Mouse (Mus musculus) hindbrain, postnatal 0 days (tissue): ENCODE data around the gene Serpine1. TPM values are rescaled to one million over a fixed set of nuclear protein-coding genes. Genes with fewer than 3 reads are reported as not detected.

Experiments used
- ATAC-seq: fragments of 200-750 bp; cut with Nextera tagmentation; 2 replicates; pipeline ENCODE4 v1.8.0; 2017; ENCODE audit warnings: mild to moderate bottlenecking, moderate TSS enrichment, moderate library complexity
- DNase-seq: peaks from one replicate; pipeline ENCODE4 v3.0.0-alpha.2; 2015; ENCODE audit warnings: low spot score
- H3K27ac ChIP-seq: fragments of 300-500 bp; sonication (generic); 2 replicates; pipeline ENCODE4 v1.5.1; 2014; ENCODE audit warnings: mild to moderate bottlenecking
- H3K27me3 ChIP-seq: fragments of 300-500 bp; sonication (generic); 2 replicates; pipeline ENCODE4 v1.6.1; 2014; ENCODE audit warnings: low read length, mixed read lengths; ENCODE audit not compliant: insufficient read depth
- H3K36me3 ChIP-seq: fragments of 300-500 bp; sonication (generic); 2 replicates; pipeline ENCODE4 v1.6.1; 2014; ENCODE audit warnings: low read length, mixed read lengths; ENCODE audit not compliant: insufficient read depth
- H3K4me1 ChIP-seq: fragments of 300-500 bp; sonication (generic); 2 replicates; pipeline ENCODE4 v1.6.1; 2014; ENCODE audit warnings: antibody characterized with exemption, low read length, mixed read lengths; ENCODE audit not compliant: insufficient read depth
- H3K4me2 ChIP-seq: fragments of 300-500 bp; sonication (generic); 2 replicates; pipeline ENCODE4 v1.6.1; 2014; ENCODE audit warnings: low read depth, mild to moderate bottlenecking, low read length, moderate library complexity, mixed read lengths
- H3K4me3 ChIP-seq: fragments of 300-500 bp; sonication (generic); 2 replicates; pipeline ENCODE4 v1.5.1; 2014; ENCODE audit warnings: low read length
- H3K9ac ChIP-seq: fragments of 300-500 bp; sonication (generic); replicated peaks from 2 replicates; pipeline ENCODE4 v1.6.1; 2014; ENCODE audit warnings: mild to moderate bottlenecking, low read length, moderate library complexity, mixed read lengths
- H3K9me3 ChIP-seq: fragments of 300-500 bp; sonication (generic); 2 replicates; pipeline ENCODE4 v1.6.1; 2016; ENCODE audit warnings: low read length, mixed read lengths
- CTCF ChIP-seq: IDR thresholded peaks from 2 replicates; pipeline ENCODE4 v1.5.1; 2016; ENCODE audit warnings: antibody characterized with exemption, control low read depth, low read depth
- WGBS: fragments of 180-500 bp; shearing (Covaris S2); extraction: QIAGEN DNeasy Blood & Tissue Kit; methylation state at CpG from one replicate; pipeline ENCODE4 v1.1.7; 2014; 5-methylcytosine and 5-hydroxymethylcytosine counted together
- polyA plus RNA-seq: library from polyadenylated mRNA; unstranded; fragments of >200 nt; fragmentation: Nextera tagmentation; extraction: Ambion mirVana; gene quantifications from 2 replicates; pipeline ENCODE4 v1.2.1, GENCODE M21; 2015
- total RNA-seq: library from RNA; depleted of rRNA; stranded (reverse); fragments of >200 nt; gene quantifications from 2 replicates; pipeline ENCODE4 v1.2.3, GENCODE M21; 2014

The Serpine1 gene
- total and polyA plus RNA-seq, 2 experiments from 2014 or later, result 0.25 to 3.0 TPM

- Histone ChIP-seq H3K4me3 (peak overlapping the region; percentile 67; the same call in 1 of the 2 replicates), H3K27me3 (no peaks in the 10 kb centered on the region), H3K4me2 (peak overlapping the region; percentile 84), H3K36me3 (peaks cover 8% of the 10 kb centered on the region; the same call in 1 of the 2 replicates), H3K9me3 (no peaks in the 10 kb centered on the region), H3K4me1 (no peaks in the 10 kb centered on the region), H3K27ac (peak overlapping the region; percentile 62), H3K9ac (no peak overlapping the region)
- 22% methylated on average over 5 of the region's 5 CpGs for WGBS
- DNase-seq (no peak), ATAC-seq (no peak; the same call in 1 of the 2 replicates)
- no peak for TF ChIP-seq CTCF
Measured at GRCm38 (mm10) chr5:137046324-137046718, 25.7 kb downstream of the Serpine1 start.

- Histone ChIP-seq H3K4me1 (no peaks in the 10 kb centered on the region), H3K9ac (peak within 1 kb of the TSS; percentile 74), H3K4me2 (peak within 1 kb of the TSS; percentile 84), H3K9me3 (no peaks in the 10 kb centered on the region), H3K27me3 (no peaks in the 10 kb centered on the region), H3K36me3 (peaks cover 12% of the 10 kb centered on the region; the same call in 1 of the 2 replicates), H3K4me3 (peak within 1 kb of the TSS; percentile 67), H3K27ac (peak within 1 kb of the TSS; percentile 76)
- peak; percentile 94 for ATAC-seq
- WGBS, result under 1% methylated on average over 48 of the region's 48 CpGs
- no peak for TF ChIP-seq CTCF
- DNase-seq, result peak; percentile 99
Measured at GRCm38 (mm10) chr5:137045402-137046323, 26.4 kb downstream of the Serpine1 start, which contains the start of gene Ap1s1. Gene Ap1s1, minus strand, starts transcription at chr5:137046135.

- peaks cover 28% of the 10 kb centered on the region for H3K36me3 ChIP-seq
- ATAC-seq (no peak), DNase-seq (no peak)
- no peaks in the 10 kb centered on the region for H3K27me3 ChIP-seq
- H3K9ac ChIP-seq, result no peak overlapping the region
- TF ChIP-seq CTCF, result no peak
- H3K27ac ChIP-seq, result no peak overlapping the region
- 96% methylated on average over 7 of the region's 7 CpGs for WGBS
- no peak overlapping the region for H3K4me2 ChIP-seq
- no peaks in the 10 kb centered on the region for H3K9me3 ChIP-seq
- no peaks in the 10 kb centered on the region for H3K4me1 ChIP-seq
- no peak overlapping the region for H3K4me3 ChIP-seq
Measured at GRCm38 (mm10) chr5:137043997-137044396, 28.1 kb downstream of the Serpine1 start.

- Histone ChIP-seq H3K4me3 (no peak overlapping the region), H3K36me3 (peaks cover 50% of the 10 kb centered on the region), H3K4me1 (no peaks in the 10 kb centered on the region), H3K27ac (no peak overlapping the region), H3K4me2 (no peak overlapping the region), H3K9ac (no peak overlapping the region), H3K9me3 (no peaks in the 10 kb centered on the region), H3K27me3 (no peaks in the 10 kb centered on the region)
- DNase-seq (no peak), ATAC-seq (no peak)
- WGBS, result 84% methylated on average over 10 of the region's 10 CpGs
- TF ChIP-seq CTCF, result no peak
Measured at GRCm38 (mm10) chr5:137041442-137041841, 30.6 kb downstream of the Serpine1 start.

DNA sequence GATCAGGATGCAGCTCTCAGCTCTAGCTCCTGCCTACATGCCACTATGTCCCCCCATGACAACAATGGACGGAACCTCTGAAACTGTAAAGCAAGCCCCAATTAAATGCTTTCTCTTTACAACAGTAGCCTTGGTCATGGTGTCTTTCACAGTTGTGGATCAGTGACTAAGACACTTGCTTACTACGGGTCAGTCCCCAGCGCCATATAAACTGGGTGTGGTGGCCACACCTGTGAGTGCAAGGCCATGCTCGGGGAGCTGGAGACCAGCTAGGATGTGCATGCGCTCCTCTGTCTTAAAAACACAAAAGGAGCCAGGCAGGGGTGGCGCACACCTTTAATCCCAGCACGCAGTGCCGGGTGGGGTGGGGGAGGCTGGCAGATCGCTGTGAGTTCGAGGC, 32.6 kb downstream of the Serpine1 start:
- peaks cover 53% of the 10 kb centered on the region for H3K36me3 ChIP-seq
- no peak overlapping the region for H3K9ac ChIP-seq
- TF ChIP-seq CTCF, result no peak
- DNase-seq, result no peak
- H3K9me3 ChIP-seq, result no peaks in the 10 kb centered on the region
- no peak overlapping the region for H3K4me3 ChIP-seq
- H3K27me3 ChIP-seq, result no peaks in the 10 kb centered on the region
- ATAC-seq, result no peak
- H3K4me2 ChIP-seq, result no peak overlapping the region
- 95% methylated on average over 10 of the region's 10 CpGs for WGBS
- H3K27ac ChIP-seq, result no peak overlapping the region
- no peaks in the 10 kb centered on the region for H3K4me1 ChIP-seq

DNA sequence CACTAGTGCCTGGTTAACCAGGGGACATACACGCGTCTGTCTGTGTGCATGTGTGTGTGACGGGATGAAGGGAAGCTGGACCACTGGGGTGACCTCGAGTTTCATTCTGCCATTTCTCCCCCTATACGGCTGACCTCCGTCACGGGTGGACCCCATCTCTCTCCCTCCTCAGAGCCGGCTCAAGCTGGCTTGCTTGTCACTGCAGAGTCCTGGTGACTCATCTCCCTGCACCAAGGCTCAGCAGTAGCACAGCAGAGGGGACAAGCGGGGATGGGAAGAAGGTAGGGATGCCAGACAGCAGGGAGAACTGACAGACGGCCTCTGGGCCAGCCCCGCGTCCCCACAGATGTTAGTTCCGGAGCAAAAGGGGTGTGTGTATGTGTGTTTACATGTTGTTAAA, 35.9 kb downstream of the Serpine1 start:
- Histone ChIP-seq H3K4me3 (no peak overlapping the region), H3K36me3 (peaks cover 44% of the 10 kb centered on the region), H3K27ac (no peak overlapping the region), H3K4me1 (no peaks in the 10 kb centered on the region), H3K27me3 (0 out of 2 replicates have a peak, but pooled peaks cover 6% of the 10 kb centered on the region), H3K9ac (no peak overlapping the region), H3K4me2 (no peak overlapping the region), H3K9me3 (no peaks in the 10 kb centered on the region)
- 87% methylated on average over 13 of the region's 13 CpGs for WGBS
- DNase-seq, result no peak
- no peak for ATAC-seq
- no peak for TF ChIP-seq CTCF
